Mouse (Mus musculus) C2C12 (cell line): Measurements from ENCODE around the gene Grid2ip.

Experiments
- CEBPB ChIP-seq: IDR thresholded peaks from one replicate; pipeline ENCODE4 v1.6.1; 2011; ENCODE audit warnings: low read depth, mild to moderate bottlenecking, control low read depth, moderate library complexity
- CTCF ChIP-seq: IDR thresholded peaks from one replicate; pipeline ENCODE4 v1.5.1; 2011; ENCODE audit not compliant: control insufficient read depth, insufficient read depth, insufficient read length
- MAX ChIP-seq: IDR thresholded peaks from one replicate; pipeline ENCODE4 v1.6.1; 2011; ENCODE audit warnings: mild to moderate bottlenecking, control low read depth

DNA sequence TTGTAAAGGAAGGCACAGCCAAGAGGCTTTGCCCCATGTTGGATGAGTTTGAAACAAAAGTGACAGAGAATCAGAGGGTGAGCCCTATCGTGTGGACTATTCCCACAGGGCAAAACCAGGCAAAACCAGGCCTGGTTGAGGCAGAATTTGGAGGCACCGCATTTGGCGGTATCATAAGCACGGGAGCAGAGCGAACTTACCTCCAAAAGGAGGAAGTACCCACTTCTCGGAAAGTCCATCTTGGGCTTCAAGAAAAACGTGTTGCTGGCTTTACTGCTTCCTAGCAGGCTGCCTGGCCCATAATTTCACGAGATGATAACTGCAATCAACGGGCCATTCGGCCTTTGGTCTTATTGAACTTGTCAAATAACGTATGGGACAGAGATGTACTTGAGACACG, 84.6 kb downstream of the Grid2ip start:
- no peak for TF ChIP-seq MAX
- TF ChIP-seq CTCF, result no peak
- no peak for TF ChIP-seq CEBPB
